Mouse (Mus musculus) heart, postnatal 0 days (tissue): ENCODE results near the gene Maml3.

Experiments used
- CTCF ChIP-seq: IDR thresholded peaks from 2 replicates; pipeline ENCODE4 v1.5.1; 2016; ENCODE audit warnings: antibody characterized with exemption, control low read depth, low read depth
- EP300 ChIP-seq: IDR thresholded peaks from 2 replicates; pipeline ENCODE4 v1.6.1; 2016; ENCODE audit warnings: antibody characterized with exemption, low read depth

GRCm38 (mm10) chr3:52044651-52045050 lies 60.2 kb downstream of the Maml3 start:
- TF ChIP-seq EP300 (no peak), CTCF (no peak)
